Mouse (Mus musculus) gonadal fat pad, adult 2 months (tissue): ENCODE results near the gene Bscl2. TPM values are rescaled to one million over a fixed set of nuclear protein-coding genes. Genes with fewer than 3 reads are reported as not detected.
A peak's percentile ranks its signal among the peaks of the same experiment; 100 is the strongest.

ENCODE experiments used
- DNase-seq: peaks from one replicate; pipeline ENCODE4 v3.0.0-alpha.2; 2012; ENCODE audit warnings: low read depth
- polyA plus RNA-seq: library from polyadenylated mRNA; depleted of rRNA; stranded (reverse); fragments of >200 nt; gene quantifications from 2 replicates; pipeline ENCODE4 v1.2.3, GENCODE M21; 2012; rRNA removed

The Bscl2 gene
- 306 and 363 TPM in 2 replicates for polyA plus RNA-seq

DNA sequence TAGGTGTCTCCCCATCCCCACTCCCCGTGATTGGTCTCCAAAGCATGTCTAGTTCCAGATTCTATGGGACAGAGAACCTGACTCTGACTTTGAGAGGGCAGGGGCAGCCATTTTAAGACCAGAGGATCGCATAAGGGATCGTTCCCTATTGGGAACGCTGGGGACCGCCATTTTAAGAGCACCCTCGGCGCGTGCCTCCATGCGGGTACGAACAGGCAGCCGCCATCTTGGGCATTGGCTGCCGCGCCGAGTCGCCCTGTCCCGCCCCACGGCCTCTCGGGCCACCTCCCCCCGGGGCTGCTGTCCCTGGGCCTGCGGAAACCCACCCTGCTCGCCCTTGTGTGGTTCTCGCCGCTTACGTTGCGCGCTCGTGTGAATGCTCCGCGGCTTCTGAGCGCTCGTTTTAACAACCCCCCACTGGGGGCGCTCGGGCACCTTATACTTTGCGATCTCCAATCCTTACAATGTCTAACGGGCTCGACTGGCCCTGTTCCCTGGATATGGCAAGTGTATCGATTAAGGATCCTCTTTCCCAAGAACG lies at the start of gene Bscl2:
Gene Bscl2, plus strand, starts transcription at position 217 of the 541 bp plus-strand sequence.
- DNase-seq: no peak

DNA sequence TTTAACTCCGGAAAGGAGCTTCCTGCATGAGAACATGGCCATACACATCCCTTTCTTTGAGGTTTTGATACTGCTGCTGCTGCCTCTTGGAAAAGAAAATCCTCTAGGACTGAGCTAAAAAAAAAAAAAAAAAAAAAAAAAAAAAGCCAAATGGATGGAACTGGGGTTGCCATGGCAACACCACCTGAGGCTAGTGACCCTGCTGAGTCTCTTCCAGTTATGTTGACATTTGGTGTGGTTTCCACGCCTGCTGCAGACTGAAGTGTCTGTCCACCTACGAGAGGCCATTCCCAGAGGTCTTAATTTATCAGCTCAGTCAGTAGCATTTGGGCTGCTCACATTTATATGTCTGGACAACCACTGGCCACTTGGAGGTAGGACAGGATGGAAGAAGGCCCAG lies 48.7 kb upstream of the Bscl2 start:
- no peak for DNase-seq

DNA sequence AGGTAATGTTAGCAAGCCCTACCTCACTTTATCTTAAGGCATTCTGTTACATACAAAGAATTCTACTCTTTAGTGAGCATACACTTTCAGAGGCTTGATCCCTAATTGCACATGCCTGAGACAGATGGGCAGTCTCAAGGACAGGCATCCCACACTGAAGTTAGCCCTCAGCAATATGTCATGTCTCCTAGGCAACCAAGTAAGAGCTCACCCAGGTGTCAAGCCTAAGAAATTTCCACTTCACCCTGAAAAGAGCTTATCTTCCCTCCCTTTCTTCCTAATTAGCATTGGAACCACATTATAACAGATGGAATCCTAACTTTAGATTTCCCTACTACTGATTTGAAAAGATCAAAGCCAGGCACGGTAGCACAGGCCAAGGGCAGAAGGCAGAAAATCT lies 48.1 kb upstream of the Bscl2 start:
- DNase-seq: no peak

DNA sequence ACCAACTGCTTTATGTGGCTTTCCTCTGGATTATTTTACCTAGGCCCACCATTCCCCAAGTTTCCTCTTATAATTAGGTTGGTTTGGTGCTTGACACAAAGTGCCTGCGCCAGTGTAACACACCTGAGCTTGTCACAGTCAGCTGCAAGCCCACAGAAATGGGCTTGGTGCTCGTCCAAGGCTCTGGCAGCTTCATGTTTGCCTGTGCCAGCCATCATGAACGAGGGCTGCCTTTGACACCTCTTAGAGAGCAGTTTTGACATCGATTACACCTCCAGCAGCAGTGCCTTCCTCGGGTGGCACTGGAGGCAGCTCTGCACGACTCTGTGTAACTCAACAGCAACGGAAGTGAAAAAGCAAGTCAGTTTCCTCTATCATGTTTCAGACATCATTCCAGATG lies 47.1 kb upstream of the Bscl2 start:
- no peak for DNase-seq

DNA sequence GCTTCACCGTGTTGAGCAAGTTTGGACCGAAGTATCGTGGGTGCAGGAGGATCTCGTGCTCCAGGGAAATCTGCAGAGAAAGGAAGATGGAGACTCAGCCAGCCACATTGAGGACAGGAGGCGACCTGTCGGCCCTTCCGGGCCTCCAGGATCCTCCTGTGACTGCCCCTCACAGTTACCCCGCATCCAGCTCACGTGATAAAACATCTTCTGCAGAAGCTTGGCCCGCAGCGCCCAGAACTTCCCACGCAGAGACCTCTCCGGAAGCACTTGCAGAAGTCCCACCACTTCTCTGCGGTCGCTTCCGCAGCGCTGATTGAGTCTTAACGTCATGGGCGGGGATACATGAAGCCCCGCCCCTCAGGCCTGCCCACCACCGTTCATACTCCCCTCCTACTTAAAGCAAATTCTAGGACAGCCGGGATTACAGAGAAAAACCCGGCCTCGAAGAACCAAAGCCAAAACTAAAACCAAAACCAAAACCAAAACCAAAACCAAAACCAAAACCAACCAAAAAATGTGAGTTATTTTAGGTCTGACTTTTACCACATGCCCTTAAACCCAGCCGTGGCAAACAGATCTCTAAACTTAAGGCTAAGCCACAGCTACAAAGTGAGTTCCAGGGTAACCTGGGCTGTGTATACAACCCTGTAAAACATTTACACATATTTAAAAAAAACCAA lies 38.9 kb upstream of the Bscl2 start, which contains the start of gene Polr2g:
Gene Polr2g, minus strand, starts transcription at position 314 of the 683 bp plus-strand sequence.
- peak; percentile 46 for DNase-seq

DNA sequence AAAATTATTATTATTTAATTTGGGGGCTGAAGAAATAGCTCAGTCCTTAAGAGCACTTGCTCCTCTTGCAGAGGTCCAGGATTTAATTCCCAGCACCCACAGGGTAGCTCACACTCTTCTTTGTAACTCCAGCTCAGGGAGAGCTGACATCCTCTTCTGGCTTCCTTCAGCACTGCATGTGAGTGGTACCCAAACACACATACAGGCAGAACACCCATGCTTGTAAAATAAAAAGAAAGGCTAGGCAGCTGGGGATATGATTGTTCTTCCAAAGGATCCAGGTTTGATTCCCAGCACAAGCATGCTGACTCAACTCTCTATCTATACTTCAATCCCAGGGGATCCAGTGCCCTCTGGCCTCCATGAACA lies 38.3 kb upstream of the Bscl2 start:
- DNase-seq: no peak

DNA sequence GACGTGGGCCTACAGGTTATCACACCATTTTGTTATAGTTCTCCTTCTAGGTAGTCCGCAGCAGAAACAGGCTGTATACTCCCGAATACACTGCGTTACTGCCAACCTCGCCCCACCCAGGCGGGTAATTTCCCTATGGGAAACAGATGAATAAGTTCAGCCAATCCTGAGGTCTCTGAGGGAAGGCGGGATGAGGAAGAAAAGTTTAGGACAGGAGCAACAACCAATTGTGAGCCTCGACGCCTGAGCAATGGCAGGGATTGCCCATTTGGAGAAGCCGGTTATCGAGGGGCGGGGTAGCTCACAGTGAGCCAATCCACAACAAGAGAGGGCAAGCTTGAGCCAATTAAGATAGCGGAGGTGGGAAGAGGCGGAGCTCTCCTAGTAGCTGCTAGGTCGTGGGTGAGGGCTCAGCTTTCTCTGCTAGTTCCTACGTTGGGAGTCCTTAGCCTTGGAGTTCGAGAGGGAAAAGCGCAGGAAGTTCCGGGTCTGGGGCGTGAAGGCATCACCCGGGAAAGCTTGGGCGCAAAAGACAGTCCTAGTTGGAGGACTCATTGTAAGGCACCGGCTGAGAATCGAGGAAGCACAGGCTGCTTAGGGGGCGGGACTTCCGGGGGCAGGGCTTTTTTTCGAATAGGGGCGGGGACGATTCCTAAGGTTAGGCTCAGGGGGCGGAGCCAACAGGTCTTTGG lies 35.0 kb upstream of the Bscl2 start, which contains the start of gene Zbtb3:
Gene Zbtb3, plus strand, starts transcription at position 426 of the 692 bp plus-strand sequence.
- peak; percentile 98 for DNase-seq

DNA sequence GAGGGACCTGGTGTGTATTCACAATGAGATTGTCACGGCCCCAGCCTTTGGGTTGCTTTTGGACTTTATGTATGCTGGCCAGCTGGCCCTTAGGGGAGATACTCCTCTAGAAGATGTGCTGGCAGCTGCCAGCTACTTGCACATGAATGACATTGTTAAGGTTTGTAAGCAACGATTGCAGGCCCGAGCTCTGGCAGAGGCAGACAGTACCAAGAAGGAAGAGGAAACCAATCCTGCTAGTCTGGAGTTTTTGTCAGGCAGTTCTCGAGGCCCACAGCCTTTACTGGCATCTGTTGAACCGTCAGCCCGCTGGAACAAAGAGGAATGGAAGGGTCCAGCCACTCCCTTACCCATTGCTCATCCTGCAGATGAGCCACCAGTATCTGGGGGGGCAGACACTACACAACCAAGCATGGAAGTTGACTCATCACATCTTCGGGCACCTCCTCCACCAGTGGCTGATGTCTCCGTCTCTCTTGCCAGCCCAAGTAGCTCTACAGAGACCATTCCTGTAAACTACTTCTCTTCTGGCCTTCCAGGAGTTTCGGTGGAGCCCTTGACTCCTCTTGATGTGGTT lies 34.0 kb upstream of the Bscl2 start:
- DNase-seq: no peak

DNA sequence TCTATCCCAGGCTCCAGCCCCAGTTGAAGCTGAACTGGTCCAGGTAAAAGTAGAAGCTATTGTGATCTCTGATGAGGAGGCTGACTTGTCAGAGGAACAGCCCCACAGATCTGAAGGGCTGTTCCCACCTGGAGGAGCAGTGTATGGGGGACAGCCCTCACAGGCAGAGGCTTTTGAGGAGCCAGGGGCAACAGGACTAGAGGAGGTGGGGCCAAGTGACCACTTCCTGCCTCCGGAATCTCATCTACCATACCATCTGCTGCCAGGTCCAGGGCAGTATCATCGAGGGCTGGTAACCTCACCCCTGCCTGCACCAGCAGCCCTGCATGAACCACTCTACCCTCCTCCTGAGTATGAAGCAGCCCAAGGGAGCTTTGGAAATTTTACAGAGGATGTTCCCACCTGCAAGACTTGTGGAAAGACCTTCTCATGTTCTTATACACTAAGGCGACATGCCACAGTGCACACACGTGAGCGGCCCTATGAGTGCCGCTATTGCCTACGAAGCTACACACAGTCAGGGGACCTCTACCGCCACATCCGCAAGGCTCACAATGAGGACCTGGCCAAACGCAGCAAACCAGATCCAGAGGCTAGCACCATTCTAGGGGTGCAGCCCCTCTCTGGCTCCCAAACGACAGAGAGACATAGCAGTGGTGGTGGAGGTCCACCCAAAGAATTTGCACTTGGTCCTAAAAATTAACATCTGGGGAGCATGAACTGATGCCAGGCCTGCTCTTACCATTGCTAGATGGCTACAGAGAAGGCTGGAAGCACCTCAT lies 33.2 kb upstream of the Bscl2 start:
- DNase-seq: no peak

DNA sequence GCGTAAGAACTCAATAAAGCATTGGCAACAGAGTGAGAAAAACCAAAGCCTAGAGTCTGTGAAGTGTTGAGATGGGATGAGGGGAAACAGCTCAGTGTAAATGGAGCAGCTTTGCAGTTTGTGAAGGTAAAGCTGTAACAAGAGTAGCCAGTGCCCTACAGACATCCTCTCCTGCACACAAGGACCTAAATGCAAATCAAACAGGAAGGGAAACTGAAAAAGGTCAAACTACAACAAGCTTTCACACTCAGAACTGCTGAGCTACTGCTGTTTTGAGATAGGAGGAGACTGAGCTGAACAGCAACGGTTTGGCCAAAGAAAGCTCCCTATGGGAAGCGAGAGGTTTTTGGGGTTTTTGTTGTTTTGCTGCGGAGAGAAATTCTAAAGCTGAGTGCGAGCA lies 30.5 kb upstream of the Bscl2 start:
- no peak for DNase-seq

DNA sequence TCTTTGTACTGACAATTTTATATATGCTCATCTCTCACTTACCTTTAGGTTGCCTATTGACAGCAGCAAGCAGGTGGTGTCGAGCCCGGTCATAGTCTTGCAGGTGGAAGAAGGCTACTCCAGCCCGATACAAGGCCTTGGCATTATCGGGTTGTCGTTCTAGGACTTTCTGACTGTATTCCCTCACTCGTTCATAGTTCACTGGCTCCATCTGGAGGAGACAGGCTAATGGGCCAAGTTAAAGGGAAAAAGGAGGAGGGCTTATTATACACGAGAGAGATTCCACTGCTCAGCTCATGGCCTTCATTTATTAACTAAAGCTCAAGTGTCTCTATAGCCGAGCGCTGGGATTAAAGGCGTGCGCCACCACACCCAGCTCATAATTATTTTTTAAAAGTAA lies 21.5 kb upstream of the Bscl2 start:
- no peak for DNase-seq

DNA sequence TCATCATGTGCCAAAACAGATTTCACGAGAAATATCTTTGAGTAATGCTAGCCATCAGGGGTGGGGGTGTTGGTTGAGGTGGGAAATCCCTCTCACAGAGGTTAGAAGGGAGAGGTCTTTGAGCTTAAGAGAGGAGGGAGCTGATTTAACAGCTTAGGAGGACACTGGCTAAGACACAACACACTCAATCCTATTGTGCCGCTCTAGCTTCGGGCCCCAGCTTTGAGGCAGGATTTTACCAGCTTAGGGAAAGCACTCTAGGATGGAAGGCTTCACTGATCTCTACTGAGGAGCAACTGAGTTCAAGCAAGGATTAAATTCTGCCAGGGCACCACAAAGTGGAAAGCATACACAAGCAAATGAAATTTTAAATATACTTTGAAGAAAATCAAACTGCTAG lies 20.3 kb upstream of the Bscl2 start:
- DNase-seq: no peak

DNA sequence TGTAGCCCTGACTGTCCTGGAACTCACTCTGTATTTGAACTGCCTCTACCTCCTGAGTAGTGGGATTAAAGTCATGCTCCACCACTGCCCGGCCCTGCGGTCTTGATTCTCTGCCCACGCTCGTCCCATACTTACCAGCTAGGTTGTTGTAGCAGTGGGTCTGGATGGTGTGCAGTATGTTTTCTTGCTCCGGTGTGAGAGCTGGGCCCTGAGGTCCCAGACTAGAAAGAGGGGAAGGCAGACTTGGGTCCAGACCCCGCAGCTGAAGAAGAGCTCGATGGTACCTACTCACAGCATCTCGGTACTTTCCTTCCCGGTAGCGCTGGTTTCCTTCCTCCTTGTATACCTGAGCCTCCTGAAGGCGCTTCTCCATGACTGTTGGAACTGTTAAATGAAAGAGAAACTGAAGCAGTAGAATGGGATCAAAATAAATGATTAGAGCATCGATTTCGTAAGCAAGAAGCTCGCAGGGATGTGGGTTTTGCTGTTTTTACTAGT lies 18.9 kb upstream of the Bscl2 start:
- DNase-seq: no peak

DNA sequence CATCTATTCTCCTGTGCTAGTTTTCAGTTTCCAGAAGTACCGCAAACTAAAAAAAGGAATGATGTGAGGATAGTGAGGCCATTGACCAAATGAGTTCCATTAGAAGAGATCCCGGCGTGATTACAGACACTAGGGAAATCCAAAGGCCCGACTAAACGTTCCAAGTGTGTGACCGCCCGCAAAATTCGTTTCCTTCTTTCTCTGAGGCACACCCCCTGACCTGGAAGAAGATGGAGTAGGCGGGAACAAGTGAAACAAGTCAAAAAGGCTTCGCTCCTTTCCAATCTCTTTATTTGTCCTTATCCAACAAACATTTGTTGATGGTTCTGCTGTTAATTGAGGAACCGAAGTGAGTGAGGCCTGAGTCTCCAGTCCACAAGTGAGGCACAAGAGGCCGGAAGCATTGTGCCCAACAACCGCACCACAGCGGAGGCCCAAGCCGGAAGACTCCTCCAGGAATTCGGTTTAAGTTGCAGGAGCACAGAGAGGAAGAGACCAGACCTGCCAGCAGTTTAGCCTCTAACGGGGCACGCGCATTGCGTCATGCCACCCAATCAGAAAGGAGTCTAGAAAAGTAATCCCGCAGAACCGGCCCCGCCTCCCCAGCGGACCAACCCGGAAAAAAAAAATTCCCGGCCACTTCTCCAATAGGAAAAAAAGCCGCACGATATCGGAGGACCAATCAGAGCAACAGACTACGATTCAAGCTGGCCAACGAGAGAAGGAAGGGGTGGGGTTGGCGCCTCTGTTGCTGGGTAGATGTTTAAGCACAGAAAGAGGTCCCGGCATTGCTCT lies 18.3 kb upstream of the Bscl2 start, which contains the start of gene Ttc9c:
Gene Ttc9c, minus strand, starts transcription at position 533 of the 795 bp plus-strand sequence.
- DNase-seq: peak; percentile 98

DNA sequence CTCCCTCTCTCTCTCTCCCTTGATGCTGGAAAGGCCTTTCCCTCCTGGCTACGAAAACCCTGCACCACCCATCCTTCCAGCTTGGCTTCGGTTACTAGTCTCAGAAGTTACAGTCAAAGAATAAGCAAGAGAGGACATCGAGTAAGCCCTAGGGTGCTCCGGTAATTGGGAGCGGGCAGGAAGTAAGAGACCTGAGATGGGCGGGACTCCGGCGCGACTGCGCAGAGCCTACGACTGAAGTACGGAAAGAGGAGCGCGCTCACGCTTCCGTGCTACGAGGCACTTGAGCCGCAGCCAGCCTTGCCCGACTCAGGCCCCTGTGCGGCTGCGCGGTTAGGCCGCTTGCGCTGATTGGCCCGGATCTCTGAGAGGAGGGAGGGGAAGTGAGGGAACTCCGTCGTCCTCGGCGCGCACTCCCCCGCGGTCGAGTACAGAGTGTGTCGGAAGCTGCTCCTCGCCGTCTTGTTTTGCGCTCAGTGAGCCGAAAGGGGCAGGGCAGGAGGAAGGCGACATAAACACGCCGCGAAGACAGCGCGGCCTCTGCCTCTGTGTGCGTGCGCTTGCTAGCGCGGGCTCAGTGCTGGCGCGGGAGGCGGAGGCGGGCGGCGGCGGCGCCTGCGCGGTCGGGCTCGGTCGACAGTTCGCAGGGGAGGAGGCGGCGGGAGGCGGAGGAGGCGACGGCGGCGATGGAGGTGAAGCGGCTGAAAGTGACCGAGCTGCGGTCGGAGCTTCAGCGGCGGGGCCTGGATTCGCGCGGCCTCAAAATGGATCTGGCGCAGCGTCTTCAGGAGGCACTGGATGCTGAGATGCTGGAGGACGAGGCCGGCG lies 17.5 kb upstream of the Bscl2 start, which contains the start of gene Hnrnpul2:
Gene Hnrnpul2, plus strand, starts transcription at position 415 of the 828 bp plus-strand sequence.
- no peak for DNase-seq

DNA sequence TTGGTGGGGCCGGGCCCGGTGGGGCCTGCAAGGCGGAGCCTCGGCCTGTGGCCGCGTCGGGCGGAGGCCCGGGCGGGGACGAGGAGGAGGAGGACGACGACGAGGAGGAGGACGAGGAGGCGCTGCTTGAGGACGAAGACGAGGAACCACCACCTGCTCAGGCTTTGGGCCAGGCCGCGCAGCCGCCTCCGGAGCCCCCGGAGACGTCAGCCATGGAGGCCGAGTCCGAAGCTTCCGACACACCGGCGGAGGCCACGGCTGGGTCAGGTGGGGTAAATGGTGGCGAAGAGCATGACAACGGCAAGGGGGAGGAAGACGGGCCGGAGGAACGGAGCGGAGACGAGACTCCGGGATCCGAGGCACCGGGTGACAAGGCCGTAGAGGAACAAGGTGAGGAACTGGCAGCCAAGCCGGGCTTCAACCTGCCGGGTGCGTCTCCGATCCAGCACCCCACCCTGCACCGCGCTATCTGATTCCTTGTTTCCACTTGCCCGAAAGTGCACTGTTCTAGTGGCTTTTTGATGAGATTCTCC lies 16.8 kb upstream of the Bscl2 start:
- DNase-seq: no peak

DNA sequence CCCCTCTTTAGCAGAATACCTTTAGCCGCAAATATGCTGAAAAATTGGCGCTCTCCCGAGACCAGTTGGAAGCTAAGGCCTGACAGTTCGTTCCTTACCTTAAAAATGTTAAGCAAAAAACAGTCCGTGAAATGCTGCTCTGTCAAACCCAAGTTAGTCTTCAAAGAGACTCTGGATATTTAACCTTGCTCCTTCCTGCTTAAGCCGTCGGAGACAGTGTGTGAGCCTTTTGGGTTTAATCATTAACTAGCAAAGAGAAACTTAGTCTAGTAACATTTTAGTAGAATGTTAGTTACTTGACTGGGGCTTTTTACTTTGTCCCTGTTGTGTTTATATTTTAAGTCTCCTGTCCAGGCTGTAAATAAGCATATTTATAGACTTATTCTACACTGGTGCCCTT lies 16.1 kb upstream of the Bscl2 start:
- no peak for DNase-seq

DNA sequence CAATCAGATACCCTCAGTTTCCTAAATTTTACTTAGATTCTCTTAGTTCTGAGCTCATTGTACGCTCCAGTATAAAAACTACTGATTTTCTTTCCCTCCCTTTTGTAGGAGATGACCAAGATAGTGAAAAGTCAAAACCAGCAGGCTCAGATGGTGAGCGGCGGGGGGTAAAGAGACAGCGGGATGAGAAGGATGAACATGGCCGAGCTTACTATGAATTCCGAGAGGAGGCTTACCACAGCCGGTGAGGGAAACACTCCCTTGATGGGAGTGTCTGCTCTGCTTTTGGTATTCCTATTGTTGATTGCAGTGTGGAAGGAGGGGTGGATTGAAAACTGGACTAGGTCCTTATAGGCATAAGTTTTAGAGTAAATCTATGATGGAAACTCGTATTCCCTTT lies 14.6 kb upstream of the Bscl2 start:
- no peak for DNase-seq

DNA sequence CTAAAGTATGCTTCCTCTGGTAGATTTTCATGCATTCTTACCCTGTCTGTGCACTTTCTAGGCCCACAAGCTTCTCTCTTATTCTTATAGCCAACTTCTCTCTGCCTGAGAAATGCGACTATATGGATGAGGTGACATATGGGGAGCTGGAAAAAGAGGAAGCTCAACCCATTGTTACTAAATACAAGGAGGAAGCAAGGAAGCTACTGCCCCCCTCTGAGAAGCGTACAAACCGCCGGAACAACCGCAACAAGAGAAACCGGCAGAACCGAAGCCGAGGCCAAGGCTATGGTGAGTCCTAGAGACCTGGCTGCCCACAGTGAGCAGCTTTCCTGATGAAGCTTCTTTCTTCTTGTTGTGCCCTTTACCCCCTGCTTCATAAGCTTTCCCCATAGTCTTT lies 7.6 kb upstream of the Bscl2 start, which contains the start of gene AC129217.1:
Gene AC129217.1, plus strand, starts transcription at position 114 of the 400 bp plus-strand sequence.
- DNase-seq: no peak
